Mouse (Mus musculus) midbrain, embryonic 15.5 days (tissue): ENCODE data around the gene Zcchc24. TPM values are rescaled to one million over a fixed set of nuclear protein-coding genes. Genes with fewer than 3 reads are reported as not detected.

Experiments used
- ATAC-seq: fragments of 200-750 bp; cut with Nextera tagmentation; replicated peaks from 2 replicates; pipeline ENCODE4 v1.8.0; 2017; ENCODE audit warnings: moderate TSS enrichment
- H3K27ac ChIP-seq: fragments of 300-500 bp; sonication (generic); 2 replicates; pipeline ENCODE4 v1.5.1; 2015; ENCODE audit warnings: mild to moderate bottlenecking, inconsistent platforms
- H3K27me3 ChIP-seq: fragments of 300-500 bp; sonication (generic); replicated peaks from 2 replicates; pipeline ENCODE4 v1.6.1; 2015; ENCODE audit warnings: inconsistent platforms
- H3K36me3 ChIP-seq: fragments of 300-500 bp; sonication (generic); replicated peaks from 2 replicates; pipeline ENCODE4 v1.6.1; 2015; ENCODE audit warnings: inconsistent platforms
- H3K4me1 ChIP-seq: fragments of 300-500 bp; sonication (generic); 2 replicates; pipeline ENCODE4 v1.6.1; 2015; ENCODE audit warnings: inconsistent platforms
- H3K4me2 ChIP-seq: fragments of 300-500 bp; sonication (generic); 2 replicates; pipeline ENCODE4 v1.6.1; 2015; ENCODE audit warnings: inconsistent platforms, mild to moderate bottlenecking, moderate library complexity
- H3K4me3 ChIP-seq: fragments of 300-500 bp; sonication (generic); 2 replicates; pipeline ENCODE4 v1.5.1; 2015; ENCODE audit warnings: mild to moderate bottlenecking, inconsistent platforms
- H3K9ac ChIP-seq: fragments of 300-500 bp; sonication (generic); 2 replicates; pipeline ENCODE4 v1.6.1; 2015; ENCODE audit warnings: mild to moderate bottlenecking, inconsistent platforms
- H3K9me3 ChIP-seq: fragments of 300-500 bp; sonication (generic); 2 replicates; pipeline ENCODE4 v1.6.1; 2016; ENCODE audit warnings: inconsistent platforms
- WGBS: fragments of 180-500 bp; shearing (Covaris S2); methylation state at CpG from one replicate; pipeline ENCODE4 v1.1.7; 2015; ENCODE audit warnings: mixed read lengths; 5-methylcytosine and 5-hydroxymethylcytosine counted together
- polyA plus RNA-seq: library from polyadenylated mRNA; unstranded; fragments of >200 nt; fragmentation: Nextera tagmentation; extraction: Ambion mirVana; gene quantifications from 2 replicates; pipeline ENCODE4 v1.2.1, GENCODE M21; 2015

The Zcchc24 gene
- polyA plus RNA-seq, 1 experiment from 2014 or later, result 12.3 TPM

GRCm38 (mm10) chr14:25701986-25702385, 66.9 kb downstream of the Zcchc24 start:
- H3K4me2 ChIP-seq, result no peak overlapping the region
- no peak overlapping the region for H3K4me3 ChIP-seq
- no peak; the same call in 1 of the 2 replicates for ATAC-seq
- H3K9ac ChIP-seq, result no peak overlapping the region
- no peaks in the 10 kb centered on the region for H3K9me3 ChIP-seq
- peaks cover 24% of the 10 kb centered on the region; the same call in 1 of the 2 replicates for H3K36me3 ChIP-seq
- H3K27me3 ChIP-seq, result no peaks in the 10 kb centered on the region
- H3K4me1 ChIP-seq, result no peaks in the 10 kb centered on the region
- H3K27ac ChIP-seq, result no peak overlapping the region

- H3K27ac ChIP-seq, result no peak overlapping the region
- H3K9me3 ChIP-seq, result no peaks in the 10 kb centered on the region
- H3K9ac ChIP-seq, result no peak overlapping the region
- peaks cover 24% of the 10 kb centered on the region; the same call in 1 of the 2 replicates for H3K36me3 ChIP-seq
- no peak overlapping the region for H3K4me3 ChIP-seq
- no peaks in the 10 kb centered on the region for H3K27me3 ChIP-seq
- no peak overlapping the region for H3K4me2 ChIP-seq
- H3K4me1 ChIP-seq, result peaks cover 26% of the 10 kb centered on the region
- WGBS, result 82% methylated on average over 2 of the region's 2 CpGs
- no peak for ATAC-seq
Measured at GRCm38 (mm10) chr14:25696356-25696755, 72.5 kb downstream of the Zcchc24 start.

- no peak overlapping the region for H3K27ac ChIP-seq
- H3K4me2 ChIP-seq, result peak overlapping the region; percentile 83
- H3K4me1 ChIP-seq, result peaks cover 26% of the 10 kb centered on the region
- H3K4me3 ChIP-seq, result peak overlapping the region; percentile 78
- ATAC-seq, result no peak
- WGBS, result 74% methylated on average over 6 of the region's 6 CpGs
- H3K36me3 ChIP-seq, result peaks cover 23% of the 10 kb centered on the region; the same call in 1 of the 2 replicates
- H3K9ac ChIP-seq, result peak overlapping the region; percentile 17; the same call in 1 of the 2 replicates
- no peaks in the 10 kb centered on the region for H3K27me3 ChIP-seq
- H3K9me3 ChIP-seq, result no peaks in the 10 kb centered on the region
Measured at GRCm38 (mm10) chr14:25695059-25695458, 73.8 kb downstream of the Zcchc24 start.

- WGBS, result 2% methylated on average over 10 of the region's 10 CpGs
- ATAC-seq, result peak; percentile 44
- peak overlapping the region; percentile 78 for H3K4me3 ChIP-seq
- no peaks in the 10 kb centered on the region for H3K27me3 ChIP-seq
- peak overlapping the region; percentile 75 for H3K9ac ChIP-seq
- no peak overlapping the region; the same call in 1 of the 2 replicates for H3K27ac ChIP-seq
- H3K4me2 ChIP-seq, result peak overlapping the region; percentile 83
- H3K36me3 ChIP-seq, result peaks cover 18% of the 10 kb centered on the region; the same call in 1 of the 2 replicates
- peaks cover 26% of the 10 kb centered on the region for H3K4me1 ChIP-seq
- H3K9me3 ChIP-seq, result no peaks in the 10 kb centered on the region
Measured at GRCm38 (mm10) chr14:25694569-25694897, 74.3 kb downstream of the Zcchc24 start.

- peak within 1 kb of the TSS; percentile 83 for H3K4me2 ChIP-seq
- H3K36me3 ChIP-seq, result peaks cover 13% of the 10 kb centered on the region; the same call in 1 of the 2 replicates
- WGBS, result 0% methylated on average over 67 of the region's 70 CpGs
- peak within 1 kb of the TSS; percentile 71 for H3K27ac ChIP-seq
- no peaks in the 10 kb centered on the region for H3K9me3 ChIP-seq
- peak within 1 kb of the TSS; percentile 78 for H3K4me3 ChIP-seq
- peak within 1 kb of the TSS; percentile 75 for H3K9ac ChIP-seq
- peaks cover 26% of the 10 kb centered on the region for H3K4me1 ChIP-seq
- H3K27me3 ChIP-seq, result no peaks in the 10 kb centered on the region
- ATAC-seq, result peak; percentile 94
Measured at GRCm38 (mm10) chr14:25693888-25694568, 74.8 kb downstream of the Zcchc24 start, which contains the start of gene Ppif. TSS of gene Ppif (plus strand) at chr14:25694154.

GRCm38 (mm10) chr14:25693271-25693887, 75.5 kb downstream of the Zcchc24 start:
- ATAC-seq, result peak; percentile 46
- Histone ChIP-seq H3K27ac (peak overlapping the region; percentile 71), H3K36me3 (peaks cover 8% of the 10 kb centered on the region; the same call in 1 of the 2 replicates), H3K27me3 (no peaks in the 10 kb centered on the region), H3K4me2 (peak overlapping the region; percentile 83), H3K4me1 (peaks cover 26% of the 10 kb centered on the region), H3K9ac (peak overlapping the region; percentile 75; the same call in 1 of the 2 replicates), H3K9me3 (no peaks in the 10 kb centered on the region), H3K4me3 (peak overlapping the region; percentile 78)
- 63% methylated on average over 6 of the region's 6 CpGs for WGBS

- H3K27ac ChIP-seq, result no peak overlapping the region
- H3K27me3 ChIP-seq, result no peaks in the 10 kb centered on the region
- no peaks in the 10 kb centered on the region for H3K4me1 ChIP-seq
- H3K9ac ChIP-seq, result no peak overlapping the region
- no peak overlapping the region for H3K4me2 ChIP-seq
- no peaks in the 10 kb centered on the region for H3K9me3 ChIP-seq
- ATAC-seq, result no peak
- WGBS, result 81% methylated on average over 10 of the region's 10 CpGs
- no peak overlapping the region for H3K4me3 ChIP-seq
- H3K36me3 ChIP-seq, result no peaks in the 10 kb centered on the region
Measured at GRCm38 (mm10) chr14:25686983-25687901, 81.6 kb downstream of the Zcchc24 start.

- ATAC-seq, result no peak
- Histone ChIP-seq H3K27ac (no peak overlapping the region), H3K4me1 (no peaks in the 10 kb centered on the region), H3K4me2 (no peak overlapping the region), H3K4me3 (no peak overlapping the region), H3K9me3 (no peaks in the 10 kb centered on the region), H3K27me3 (no peaks in the 10 kb centered on the region), H3K36me3 (no peaks in the 10 kb centered on the region), H3K9ac (no peak overlapping the region)
- WGBS, result 84% methylated on average over 7 of the region's 7 CpGs
Measured at GRCm38 (mm10) chr14:25686216-25686945, 82.5 kb downstream of the Zcchc24 start.

- Histone ChIP-seq H3K4me1 (no peaks in the 10 kb centered on the region), H3K36me3 (no peaks in the 10 kb centered on the region), H3K4me2 (no peak overlapping the region), H3K9me3 (no peaks in the 10 kb centered on the region), H3K9ac (no peak overlapping the region), H3K4me3 (no peak overlapping the region), H3K27me3 (no peaks in the 10 kb centered on the region), H3K27ac (no peak overlapping the region)
- no peak for ATAC-seq
- WGBS, result 74% methylated on average over 6 of the region's 6 CpGs
Measured at GRCm38 (mm10) chr14:25682020-25682419, 86.8 kb downstream of the Zcchc24 start.

- H3K27ac ChIP-seq, result no peak overlapping the region
- H3K36me3 ChIP-seq, result no peaks in the 10 kb centered on the region
- H3K4me1 ChIP-seq, result no peaks in the 10 kb centered on the region
- H3K4me2 ChIP-seq, result no peak overlapping the region
- ATAC-seq, result no peak
- no peaks in the 10 kb centered on the region for H3K9me3 ChIP-seq
- no peak overlapping the region for H3K9ac ChIP-seq
- 78% methylated on average over 7 of the region's 7 CpGs for WGBS
- H3K27me3 ChIP-seq, result no peaks in the 10 kb centered on the region
- H3K4me3 ChIP-seq, result no peak overlapping the region
Measured at GRCm38 (mm10) chr14:25679625-25680024, 89.2 kb downstream of the Zcchc24 start.

GRCm38 (mm10) chr14:25667587-25667986, 101.3 kb downstream of the Zcchc24 start:
- ATAC-seq, result no peak
- Histone ChIP-seq H3K4me1 (no peaks in the 10 kb centered on the region), H3K9ac (no peak overlapping the region), H3K9me3 (no peaks in the 10 kb centered on the region), H3K27me3 (no peaks in the 10 kb centered on the region), H3K4me2 (no peak overlapping the region), H3K36me3 (peaks cover 8% of the 10 kb centered on the region; the same call in 1 of the 2 replicates), H3K4me3 (no peak overlapping the region), H3K27ac (peak overlapping the region; percentile 36; the same call in 1 of the 2 replicates)
- 83% methylated on average over 3 of the region's 3 CpGs for WGBS
